Mouse (Mus musculus) kidney, adult 9 months (tissue): ENCODE results near the gene Gm20521.

Experiments used
- DNase-seq: peaks from one replicate; pipeline ENCODE4 v3.0.0; 2022

The Gm20521 gene

DNA sequence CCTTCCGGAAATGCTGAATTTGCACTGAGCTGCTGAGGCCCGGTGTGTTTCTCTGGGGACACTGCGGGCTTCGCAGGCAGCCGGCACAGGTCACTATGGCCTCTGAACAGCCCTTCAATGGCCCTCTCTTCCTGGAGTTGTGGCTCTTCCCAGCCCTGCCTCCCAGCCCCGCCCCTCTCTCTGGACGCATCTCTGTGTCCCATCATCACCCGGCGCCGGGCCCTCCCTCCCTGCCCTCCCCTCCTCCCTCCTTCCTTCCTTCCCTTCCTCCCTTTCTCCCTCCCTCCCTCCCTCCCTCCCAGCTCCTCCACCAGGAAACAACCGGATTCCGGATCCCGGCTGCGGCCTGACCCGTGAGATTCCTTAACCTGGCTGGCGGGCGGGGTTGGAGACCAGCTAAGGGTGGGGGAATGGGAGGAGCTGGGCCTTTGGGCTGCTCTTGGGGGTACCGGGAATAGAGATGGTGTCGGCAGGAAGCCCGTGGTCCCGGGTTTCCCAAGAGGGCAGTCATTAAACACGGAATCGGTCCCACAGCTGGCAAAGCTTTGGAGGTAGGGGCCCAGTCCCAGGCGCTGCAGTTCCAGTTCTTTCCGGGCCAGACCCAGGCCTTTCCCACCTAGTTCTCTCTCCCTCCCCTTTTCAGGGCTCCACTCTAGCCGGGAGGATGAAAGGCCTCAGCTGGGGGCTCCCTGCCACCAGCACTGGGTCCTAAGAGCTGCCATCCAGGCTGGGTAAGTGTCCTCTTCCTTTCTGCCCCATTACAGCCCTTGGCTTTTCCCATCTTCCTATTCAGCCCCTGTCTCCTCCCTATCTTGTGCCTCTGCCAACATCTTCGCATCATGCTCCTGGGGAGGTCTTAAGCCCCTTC, at the start of gene Gm20521, which contains the start of gene Bcl2l2:
Gm20521 (plus strand) TSS at position 288 of the 868 bp plus-strand sequence.
Bcl2l2 (plus strand) TSS at position 224 of the 868 bp plus-strand sequence.
- DNase-seq, result peak; percentile 86

DNA sequence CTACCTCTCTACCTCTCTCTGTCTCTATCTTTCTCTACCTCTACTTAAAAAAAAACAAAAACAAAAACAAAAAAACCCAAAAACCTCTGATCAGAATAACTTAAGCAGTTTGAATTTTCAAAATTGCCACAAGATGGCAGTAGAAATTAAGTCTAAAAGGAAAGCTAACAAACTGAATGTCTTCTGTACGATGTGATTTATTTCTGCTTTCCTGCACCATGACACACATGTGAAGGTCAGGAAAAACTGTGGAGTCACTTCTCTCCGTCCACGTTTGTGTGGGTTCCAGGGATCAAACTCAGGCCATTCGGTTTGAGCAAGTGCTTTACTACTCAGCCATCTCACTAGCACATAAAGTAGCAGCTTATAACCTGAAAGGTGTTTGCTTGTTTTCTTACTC, 39.8 kb upstream of the Gm20521 start:
- peak; percentile 71 for DNase-seq

DNA sequence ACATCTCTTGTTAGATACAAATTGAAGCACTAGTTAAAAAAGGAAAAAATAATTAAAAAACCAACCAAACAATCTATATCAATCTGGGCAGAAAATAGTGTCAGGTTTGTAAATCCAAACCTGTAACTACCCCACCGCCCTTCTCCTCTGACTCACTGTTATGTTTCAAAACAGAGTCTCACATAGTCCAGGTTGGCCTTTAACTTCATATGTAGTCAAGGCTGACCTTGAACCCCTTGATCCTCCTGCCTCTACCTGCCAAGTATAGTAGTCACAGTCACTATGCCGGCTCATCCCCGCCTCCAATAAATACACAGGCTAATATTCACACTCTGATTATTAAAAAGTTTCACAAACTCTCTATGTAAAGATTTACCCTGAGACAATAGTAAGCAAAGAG, 27.5 kb upstream of the Gm20521 start:
- no peak for DNase-seq

DNA sequence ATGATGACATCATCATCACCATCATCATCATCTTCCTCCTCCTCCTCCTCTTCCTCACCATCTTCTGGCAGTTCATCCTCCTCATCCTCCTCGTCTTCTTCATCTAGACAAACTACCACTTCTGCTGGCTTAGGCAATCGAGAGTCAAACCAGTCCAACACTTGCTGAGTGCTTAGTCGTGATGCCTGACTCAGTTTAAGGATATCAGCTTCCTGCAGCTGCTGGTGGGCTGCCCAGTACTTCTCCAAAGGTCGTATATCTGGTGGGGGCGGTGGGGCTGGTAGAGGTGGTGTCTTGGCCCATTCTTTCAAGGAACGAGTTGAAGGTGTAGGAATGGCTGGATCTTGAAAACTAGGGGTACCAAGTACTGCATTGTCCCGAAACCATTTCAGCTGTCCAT, 26.5 kb upstream of the Gm20521 start:
- DNase-seq, result no peak

DNA sequence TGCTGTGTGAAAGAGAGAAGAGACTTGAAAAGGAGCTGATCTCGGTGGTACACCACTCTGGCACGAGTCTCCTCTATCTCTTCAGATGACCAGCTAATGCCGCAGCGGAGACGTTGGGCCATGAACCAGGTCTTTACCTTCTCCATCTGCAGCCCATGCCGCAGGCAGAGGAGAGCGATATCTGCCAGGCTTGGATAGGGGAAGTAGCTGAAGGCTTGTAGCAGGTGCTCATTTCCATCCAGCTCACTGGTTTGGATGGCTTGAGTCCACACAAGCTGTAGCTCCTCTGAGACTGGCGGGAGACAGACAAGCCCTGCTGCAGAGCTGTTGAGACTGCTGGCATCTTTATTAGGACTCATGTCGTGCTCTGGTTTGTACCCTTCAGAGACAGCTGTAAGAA, 25.4 kb upstream of the Gm20521 start:
- DNase-seq, result no peak

DNA sequence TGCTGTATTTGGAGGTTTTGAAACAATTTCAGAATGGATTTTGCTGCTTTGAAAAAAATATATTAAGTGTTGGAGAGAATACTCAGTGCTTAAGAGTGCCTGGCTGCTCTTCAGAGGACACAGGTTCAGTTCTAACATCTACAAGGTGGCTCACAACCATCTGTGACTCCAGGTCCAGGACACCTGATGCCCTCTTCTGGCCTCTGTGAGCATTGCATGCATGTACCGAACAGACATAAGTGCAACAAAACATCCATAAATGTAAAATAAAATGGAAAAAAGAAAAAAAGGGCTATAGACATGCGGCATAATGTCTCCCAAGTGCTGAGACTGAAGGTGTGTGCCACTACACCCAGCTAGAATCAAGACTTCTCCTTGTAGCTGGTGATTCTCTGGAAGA, 22.7 kb upstream of the Gm20521 start:
- peak; percentile 73 for DNase-seq

DNA sequence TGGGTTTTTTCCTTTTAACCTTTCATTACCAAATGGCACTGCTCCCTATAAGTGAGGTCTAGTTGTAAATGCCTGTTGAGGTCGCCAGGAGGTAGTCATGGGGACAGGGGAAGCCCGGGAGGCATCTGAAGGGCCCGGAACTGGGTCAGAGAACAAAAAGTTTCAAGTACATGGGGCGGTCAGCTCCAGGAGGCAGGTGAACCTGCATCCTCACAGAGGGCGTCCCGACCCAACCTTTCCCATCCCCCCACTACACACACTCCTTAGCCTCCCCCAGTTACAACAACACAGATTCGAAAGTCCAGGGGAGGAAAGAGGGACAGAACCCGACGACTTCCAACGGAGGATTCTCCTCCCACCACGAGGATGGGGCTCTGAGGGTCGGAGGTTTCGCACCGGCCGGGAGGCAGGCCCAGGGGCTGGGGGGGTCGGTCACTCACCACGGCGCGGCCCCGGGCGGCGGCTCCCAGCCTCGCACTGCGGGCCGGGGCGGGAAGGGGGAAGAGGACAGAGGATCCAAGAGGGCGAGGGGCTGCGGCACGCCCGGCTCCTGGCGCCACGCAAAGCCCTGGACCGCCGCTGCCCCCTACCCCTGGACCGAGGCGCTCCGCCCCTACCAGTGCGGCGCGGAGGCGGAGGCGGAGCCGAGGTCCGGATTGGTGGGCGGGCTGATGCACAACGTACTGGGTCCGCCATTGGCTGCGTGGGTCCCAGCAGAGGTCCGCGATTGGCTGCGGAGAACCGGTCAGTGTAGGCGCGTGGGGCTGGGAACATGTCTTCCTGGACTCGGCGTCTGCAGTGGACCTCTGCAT, 19.5 kb upstream of the Gm20521 start:
- DNase-seq, result peak; percentile 94

DNA sequence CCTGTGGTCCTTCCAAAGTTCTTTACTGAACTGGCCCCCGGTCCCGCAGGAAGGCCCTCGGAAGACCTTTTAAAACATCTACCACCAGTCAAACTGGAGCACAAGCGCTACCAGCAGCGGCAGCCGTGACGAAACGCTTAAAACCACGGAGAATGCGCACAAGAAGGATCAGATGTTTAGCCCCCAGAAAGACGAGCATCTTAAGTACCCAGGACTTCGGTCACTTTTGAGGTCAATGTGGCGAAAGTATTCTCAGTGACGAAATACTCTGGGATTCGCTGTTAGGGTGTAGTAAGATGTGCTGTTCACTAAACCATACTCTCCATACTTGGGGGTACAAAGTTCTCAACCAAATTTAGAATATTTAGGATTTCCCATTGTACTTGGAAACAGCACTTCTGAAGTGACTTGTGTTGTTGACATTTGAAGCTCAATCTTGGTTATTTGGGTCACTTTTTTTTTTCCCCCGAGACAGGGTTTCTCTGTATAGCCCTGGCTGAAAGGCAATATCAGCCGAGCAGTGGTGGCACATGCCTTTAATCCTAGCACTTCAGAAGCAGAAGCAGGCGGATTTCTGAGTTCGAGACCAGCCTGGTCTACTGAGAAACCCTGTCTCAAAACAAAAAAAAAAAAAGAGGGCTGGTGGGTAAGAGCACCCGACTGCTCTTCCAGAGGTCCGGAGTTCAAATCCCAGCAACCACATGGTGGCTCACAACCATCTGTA, 18.8 kb upstream of the Gm20521 start:
- no peak for DNase-seq

DNA sequence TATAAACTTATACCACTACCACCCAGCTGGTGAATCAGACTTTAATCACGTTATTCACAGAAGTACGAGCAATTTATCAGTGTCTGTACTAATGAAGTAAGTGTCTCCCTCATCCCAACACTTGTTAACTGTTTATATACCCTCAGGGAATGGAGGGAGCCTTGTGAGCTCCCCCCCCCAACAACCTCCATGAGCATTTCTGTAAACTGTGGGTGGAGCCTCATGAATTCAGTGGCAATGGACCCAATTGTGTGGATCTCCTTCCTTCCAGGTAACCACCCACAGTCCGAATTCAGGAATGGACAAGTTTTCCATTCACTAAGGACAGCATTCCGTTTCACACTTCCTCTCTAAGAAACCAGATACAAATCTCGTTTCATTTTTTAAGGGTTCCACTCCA, 17.6 kb upstream of the Gm20521 start:
- DNase-seq, result no peak

DNA sequence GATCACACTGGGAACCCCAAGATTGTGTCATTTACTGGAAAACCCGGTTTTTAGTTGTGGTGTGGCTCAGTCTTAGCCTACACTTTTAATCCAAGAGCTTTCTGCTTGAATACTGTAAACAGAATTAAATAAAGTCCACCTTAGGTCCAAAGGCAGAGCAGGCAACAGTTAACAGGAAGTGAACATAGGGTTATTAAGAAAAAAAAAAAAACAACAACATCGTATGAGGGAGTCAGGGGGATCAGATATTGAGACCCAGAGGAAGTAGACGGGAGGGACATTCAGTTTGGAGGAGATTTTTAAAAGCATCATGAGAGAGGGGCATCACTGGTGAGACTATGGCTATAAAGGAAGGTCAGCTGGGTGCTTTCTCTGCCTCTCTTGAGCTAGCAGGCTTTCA, 17.0 kb upstream of the Gm20521 start:
- no peak for DNase-seq

DNA sequence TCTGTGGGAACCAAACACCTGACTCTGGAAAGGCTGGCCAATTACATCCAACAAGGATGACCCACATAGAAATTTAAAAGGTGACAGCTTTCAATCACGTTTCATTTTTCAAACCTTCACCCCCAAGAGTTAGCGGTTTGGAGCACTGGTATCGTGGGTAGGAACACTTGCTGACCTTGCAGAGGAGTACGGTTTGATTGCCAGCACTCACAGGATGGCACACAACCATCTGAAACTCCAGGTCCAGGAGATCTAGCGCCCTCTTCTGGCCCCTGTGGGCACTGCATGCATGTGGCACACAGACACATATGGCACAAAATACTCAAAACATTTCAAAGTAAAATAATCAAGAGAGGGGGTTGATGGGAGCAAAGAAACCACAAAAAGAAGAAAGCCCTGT, 16.3 kb upstream of the Gm20521 start:
- DNase-seq, result no peak

DNA sequence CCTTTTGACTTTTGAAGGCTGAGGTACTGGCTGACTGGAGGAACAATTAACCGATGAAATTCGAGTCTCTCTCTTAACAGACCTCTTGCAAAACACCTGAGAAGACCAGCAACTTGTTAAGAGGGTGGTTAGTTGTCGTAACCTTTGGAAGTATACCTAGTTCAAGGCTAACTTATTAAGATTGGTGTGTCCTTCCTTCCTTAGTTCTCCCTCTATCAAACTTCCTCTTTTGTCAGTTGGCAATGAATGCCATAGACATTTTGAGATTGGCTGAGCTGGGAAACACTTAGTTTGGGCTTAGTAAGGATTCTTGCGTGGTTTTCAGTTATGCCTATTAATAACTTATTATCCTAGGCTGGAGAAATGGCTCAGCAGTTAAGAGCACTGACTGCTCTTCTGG, 15.2 kb upstream of the Gm20521 start:
- no peak for DNase-seq

DNA sequence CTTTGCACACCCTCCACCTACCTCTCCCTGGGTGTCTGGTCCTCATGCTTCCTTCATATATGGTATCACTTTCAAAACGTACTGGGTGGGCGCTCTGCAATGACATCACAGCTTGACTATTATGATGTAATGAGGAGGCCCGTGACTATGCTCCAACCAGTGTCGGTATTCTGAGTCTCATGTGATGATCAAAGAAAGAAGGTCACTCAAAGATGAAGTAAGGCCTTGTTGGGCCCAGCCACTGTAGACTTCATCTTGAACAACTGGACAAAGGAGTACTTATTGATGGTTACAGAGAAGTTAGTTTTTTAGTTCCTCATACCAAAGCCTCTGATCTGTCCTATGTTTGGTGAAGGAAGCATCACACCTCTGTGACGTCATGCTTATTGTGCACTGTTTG, 12.4 kb upstream of the Gm20521 start, which contains the start of gene Homez:
Homez (minus strand) TSS at position 101 of the 400 bp plus-strand sequence.
- DNase-seq, result no peak

DNA sequence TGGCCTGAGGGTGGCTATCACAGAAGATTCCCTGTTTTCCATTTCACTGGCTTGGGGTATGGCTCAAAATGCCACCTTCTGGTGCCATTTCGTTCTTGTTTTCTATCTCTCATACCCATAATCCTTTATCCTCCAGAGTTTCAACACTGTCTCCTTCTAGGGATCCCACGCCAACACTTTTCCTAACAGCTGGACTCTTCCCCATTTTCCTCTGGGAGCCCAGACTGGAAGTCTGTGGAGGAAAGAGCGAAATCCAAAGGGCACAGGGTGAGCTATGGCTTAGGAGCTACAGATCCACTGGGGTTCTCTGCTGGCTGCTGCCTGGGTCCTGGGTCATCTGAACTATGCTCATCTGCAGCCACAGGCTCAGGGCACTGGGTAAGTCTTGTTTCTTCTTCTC, 9.1 kb upstream of the Gm20521 start:
- DNase-seq, result no peak

DNA sequence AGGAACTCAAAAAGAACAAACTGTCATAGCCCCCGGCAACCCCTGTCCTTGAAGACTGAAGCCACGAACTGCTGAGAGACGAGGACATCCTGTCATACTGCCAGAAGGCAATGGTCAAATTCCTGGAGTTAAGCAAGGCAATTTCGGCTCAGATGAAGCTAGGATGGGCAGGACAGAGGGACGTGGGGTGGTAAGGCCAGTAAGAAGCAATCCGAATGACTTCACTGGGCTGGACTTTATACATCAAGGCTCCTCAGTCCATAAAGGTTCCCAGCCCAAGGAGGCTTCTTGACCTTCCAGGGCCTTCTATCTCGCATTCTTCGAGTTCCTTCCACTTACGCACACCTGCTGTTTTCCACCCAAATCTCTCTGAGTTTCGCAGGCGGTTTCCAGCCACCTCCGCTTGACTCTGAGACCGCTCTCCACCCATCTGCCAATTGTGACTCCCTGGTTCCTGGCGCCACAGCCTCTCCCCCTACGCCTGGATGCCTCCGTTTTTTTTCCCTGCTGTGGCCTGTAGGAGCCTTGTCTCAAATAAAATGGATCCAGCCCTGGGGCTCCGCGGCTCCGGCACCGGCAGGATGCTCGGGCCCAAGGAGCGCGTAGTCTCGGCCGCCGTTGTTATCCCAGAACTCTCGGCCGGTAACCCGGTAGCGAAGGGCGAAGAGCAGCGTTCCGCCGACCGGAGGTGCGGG, 7.2 kb upstream of the Gm20521 start:
- DNase-seq, result peak; percentile 54

DNA sequence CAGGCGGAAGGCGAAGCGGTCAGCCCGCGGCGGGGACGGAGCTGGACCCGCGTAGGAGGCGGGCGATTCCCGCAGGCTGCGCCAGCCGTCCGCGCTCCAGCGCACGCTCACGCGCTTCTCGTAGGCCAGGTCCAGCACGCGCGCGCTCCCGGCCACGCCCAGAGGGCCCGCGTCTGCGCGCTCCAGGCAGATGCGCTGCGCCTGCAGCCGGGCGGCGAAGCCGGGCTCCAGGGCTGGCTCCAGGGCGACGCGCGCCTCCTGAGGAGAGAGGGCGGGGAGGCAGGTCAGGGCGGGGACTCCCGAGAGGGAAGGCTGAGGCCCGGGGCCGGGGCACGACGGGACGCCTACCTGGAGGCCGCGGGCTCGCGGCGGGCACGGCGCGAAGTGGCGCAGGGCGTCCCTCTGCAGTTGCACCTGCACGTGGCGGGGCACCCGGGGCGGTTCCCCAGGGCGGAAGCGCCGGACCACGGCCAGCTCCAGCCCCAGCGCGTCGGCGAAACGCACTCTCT, 6.6 kb upstream of the Gm20521 start:
- peak; percentile 92 for DNase-seq

DNA sequence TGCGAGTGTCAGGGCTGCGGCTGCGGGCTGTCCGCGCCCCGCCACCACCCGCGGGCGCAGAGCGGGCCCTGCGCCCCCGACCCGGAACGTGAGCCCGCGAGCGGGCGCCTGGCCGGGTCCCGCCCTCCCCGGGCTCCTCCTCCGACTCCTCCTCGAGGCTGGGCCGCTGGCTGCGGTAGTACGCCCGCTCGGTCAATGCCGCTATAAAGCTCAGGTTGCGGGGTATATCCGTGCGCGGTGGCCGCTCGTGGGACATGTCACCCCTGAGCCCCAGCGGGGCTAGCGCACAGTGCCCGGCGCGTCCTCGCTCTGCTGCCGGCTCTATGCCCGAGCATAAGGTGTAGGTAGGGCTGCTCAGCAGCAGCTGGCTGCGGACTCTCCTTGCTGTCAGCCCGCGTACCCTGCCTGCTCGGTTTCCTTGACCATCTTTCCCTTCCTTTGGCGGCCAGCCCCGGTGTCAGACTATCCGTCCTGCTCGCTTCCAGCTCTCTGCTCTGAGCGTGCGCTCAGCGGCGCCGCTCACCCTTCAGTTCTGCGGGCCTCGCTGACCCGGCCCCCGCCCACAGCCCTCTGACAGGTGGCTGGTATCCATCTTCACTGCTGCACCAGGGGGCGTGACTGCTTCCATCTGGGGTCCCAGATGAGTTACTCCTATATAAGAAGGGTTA, 6.1 kb upstream of the Gm20521 start, which contains the start of gene Ppp1r3e:
Ppp1r3e (minus strand) TSS at position 503 of the 668 bp plus-strand sequence.
- peak; percentile 74 for DNase-seq

DNA sequence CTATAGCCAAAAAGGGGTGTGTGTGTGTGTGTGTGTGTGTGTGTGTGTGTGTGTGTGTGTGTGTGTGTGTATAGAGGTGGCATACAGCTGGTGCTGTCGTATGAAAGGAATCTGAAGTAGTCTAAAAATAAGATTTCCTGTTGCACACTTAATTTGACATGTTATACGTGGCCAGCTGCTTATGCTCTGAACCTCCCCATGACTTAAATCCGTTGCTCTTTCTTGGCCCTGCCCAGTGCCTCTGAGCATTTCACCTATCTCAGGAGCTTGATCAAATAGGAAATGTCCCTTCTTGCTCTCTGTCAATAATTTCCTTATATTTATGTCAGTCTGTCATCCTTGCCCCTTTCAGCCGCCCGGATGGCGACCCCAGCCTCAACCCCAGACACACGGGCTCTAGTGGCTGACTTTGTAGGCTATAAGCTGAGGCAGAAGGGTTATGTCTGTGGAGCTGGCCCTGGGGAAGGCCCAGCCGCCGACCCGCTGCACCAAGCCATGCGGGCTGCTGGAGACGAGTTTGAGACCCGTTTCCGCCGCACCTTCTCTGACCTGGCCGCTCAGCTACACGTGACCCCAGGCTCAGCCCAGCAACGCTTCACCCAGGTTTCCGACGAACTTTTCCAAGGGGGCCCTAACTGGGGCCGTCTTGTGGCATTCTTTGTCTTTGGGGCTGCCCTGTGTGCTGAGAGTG, 926 bp downstream of the Gm20521 start:
- no peak for DNase-seq

DNA sequence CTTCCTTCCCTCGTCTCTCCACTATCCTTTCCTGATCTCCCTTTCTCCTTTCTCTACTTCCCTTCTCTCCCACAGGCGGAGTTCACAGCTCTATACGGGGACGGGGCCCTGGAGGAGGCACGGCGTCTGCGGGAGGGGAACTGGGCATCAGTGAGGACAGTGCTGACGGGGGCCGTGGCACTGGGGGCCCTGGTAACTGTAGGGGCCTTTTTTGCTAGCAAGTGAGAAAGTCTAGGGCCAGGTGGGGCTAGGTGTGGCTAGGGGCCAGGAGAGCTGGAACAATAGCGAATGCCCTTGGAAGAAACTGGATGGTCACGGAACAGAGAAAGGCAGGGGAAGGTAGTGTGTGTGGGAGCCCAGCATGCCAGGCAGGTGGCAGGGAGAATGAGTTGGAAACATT, 2.1 kb downstream of the Gm20521 start:
- no peak for DNase-seq

DNA sequence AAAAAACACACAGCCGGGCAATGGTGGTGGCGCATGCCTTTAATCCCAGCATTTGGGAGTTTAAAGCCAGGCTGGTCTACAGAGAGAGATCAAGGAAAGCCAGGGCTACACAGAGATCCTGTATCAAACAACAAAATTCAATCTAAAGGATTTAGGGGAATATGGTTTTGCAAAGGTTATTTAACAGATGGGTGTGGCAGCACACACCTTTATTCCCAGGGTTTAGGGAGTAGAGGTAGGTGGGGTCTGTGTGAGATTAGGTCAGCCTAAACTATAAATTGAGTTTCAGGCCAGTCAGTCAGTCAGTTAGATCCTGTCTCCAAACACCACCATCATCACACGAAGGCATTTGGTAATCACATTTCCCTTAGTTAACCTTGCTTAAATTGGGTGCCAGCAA, 9.0 kb downstream of the Gm20521 start, which contains the start of gene Pabpn1:
Pabpn1 (plus strand) TSS at position 301 of the 400 bp plus-strand sequence.
- no peak for DNase-seq

DNA sequence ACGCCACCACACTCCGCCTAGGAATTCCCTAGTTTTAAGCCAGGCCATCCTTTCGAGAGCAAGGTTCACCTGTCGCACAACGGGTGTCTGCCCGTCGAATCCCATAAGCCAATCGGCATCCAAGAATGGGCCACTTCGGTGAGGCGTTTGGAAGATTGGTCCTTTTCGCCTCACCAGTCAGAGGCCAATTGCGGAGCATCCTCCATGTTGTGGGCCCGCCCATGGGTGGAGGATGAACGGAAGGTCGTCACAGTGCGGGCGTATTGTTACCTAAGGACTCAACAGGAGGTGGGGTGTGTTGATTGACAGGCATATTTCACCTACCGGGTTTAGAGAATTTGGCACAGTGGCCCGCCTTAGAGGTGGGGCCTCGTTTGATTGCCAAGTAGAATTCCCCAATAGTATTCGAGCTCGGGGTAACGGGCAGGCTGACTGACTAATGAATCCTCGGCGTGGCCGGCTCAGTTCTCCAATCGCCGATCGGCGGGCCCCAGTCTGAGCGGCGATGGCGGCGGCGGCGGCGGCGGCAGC, 10.5 kb downstream of the Gm20521 start:
- DNase-seq, result peak; percentile 100
